Mouse (Mus musculus): ENCODE measurements at regions not wholly inside any gene's neighbourhood (a gene's known extent, or its start where the extent isn't known, plus 50 kb on each side); places are given as distances from the start of the nearest gene placed in this dataset.
"Not testable (repeated sequence)": the region's sequence is repeated elsewhere in the genome, so short reads cannot be mapped to it uniquely, and the experiment has no call there.

- DNase-seq (ENCODE audit: low spot score) (no peak), ATAC-seq (ENCODE audit: low FRiP score) (no peak)
- no peaks in the 10 kb centered on the region for H3K27me3 ChIP-seq (ENCODE audit: control insufficient read depth, insufficient read depth, low read length)
- H3K4me3 ChIP-seq (replicated peaks; ENCODE audit: low read length), result no peak overlapping the region
- H3K9me3 ChIP-seq (ENCODE audit: control insufficient read depth, low read length), result no peaks in the 10 kb centered on the region
- H3K27ac ChIP-seq, result no peak overlapping the region
- H3K4me2 ChIP-seq (replicated peaks), result no peak overlapping the region
- WGBS, result 68% methylated on average over 1 of the region's 1 CpGs
- H3K36me3 ChIP-seq (replicated peaks; ENCODE audit: control insufficient read depth, insufficient read depth), result no peaks in the 10 kb centered on the region
- H3K4me1 ChIP-seq (replicated peaks; ENCODE audit: control insufficient read depth, insufficient read depth, low read length), result no peaks in the 10 kb centered on the region
- no peak overlapping the region for H3K9ac ChIP-seq
Measured at GRCm38 (mm10) chr3:16130385-16130784, 124.1 kb upstream of the Gm5150 start.

GRCm38 (mm10) chr3:16125346-16125915 lies 119.2 kb upstream of the Gm5150 start:
- H3K4me2 ChIP-seq (replicated peaks); H3K27ac ChIP-seq; H3K4me3 ChIP-seq (replicated peaks; ENCODE audit: low read length); DNase-seq (ENCODE audit: low spot score); H3K27me3 ChIP-seq (ENCODE audit: control insufficient read depth, insufficient read depth, low read length); ATAC-seq (ENCODE audit: low FRiP score); H3K36me3 ChIP-seq (replicated peaks; ENCODE audit: control insufficient read depth, insufficient read depth); H3K9ac ChIP-seq; H3K4me1 ChIP-seq (replicated peaks; ENCODE audit: control insufficient read depth, insufficient read depth, low read length); H3K9me3 ChIP-seq (ENCODE audit: control insufficient read depth, low read length): not testable (repeated sequence)
- 62% methylated on average over 4 of the region's 4 CpGs for WGBS

- DNase-seq (ENCODE audit: low spot score), result no peak
- WGBS, result 69% methylated on average over 2 of the region's 2 CpGs
- Histone ChIP-seq H3K4me1 (replicated peaks; ENCODE audit: control insufficient read depth, insufficient read depth, low read length) (no peaks in the 10 kb centered on the region), H3K27ac (no peak overlapping the region), H3K36me3 (replicated peaks; ENCODE audit: control insufficient read depth, insufficient read depth) (no peaks in the 10 kb centered on the region), H3K9me3 (ENCODE audit: control insufficient read depth, low read length) (no peaks in the 10 kb centered on the region), H3K9ac (no peak overlapping the region), H3K4me3 (replicated peaks; ENCODE audit: low read length) (no peak overlapping the region), H3K27me3 (ENCODE audit: control insufficient read depth, insufficient read depth, low read length) (no peaks in the 10 kb centered on the region), H3K4me2 (replicated peaks) (no peak overlapping the region)
- ATAC-seq (ENCODE audit: low FRiP score), result no peak
Measured at GRCm38 (mm10) chr3:16115944-16116343, 109.7 kb upstream of the Gm5150 start.

GRCm38 (mm10) chr3:16107492-16107891 lies 101.3 kb upstream of the Gm5150 start:
- Histone ChIP-seq H3K4me1 (replicated peaks; ENCODE audit: control insufficient read depth, insufficient read depth, low read length) (no peaks in the 10 kb centered on the region), H3K27me3 (ENCODE audit: control insufficient read depth, insufficient read depth, low read length) (no peaks in the 10 kb centered on the region), H3K36me3 (replicated peaks; ENCODE audit: control insufficient read depth, insufficient read depth) (no peaks in the 10 kb centered on the region), H3K27ac (no peak overlapping the region), H3K9ac (no peak overlapping the region), H3K4me3 (replicated peaks; ENCODE audit: low read length) (no peak overlapping the region), H3K9me3 (ENCODE audit: control insufficient read depth, low read length) (no peaks in the 10 kb centered on the region), H3K4me2 (replicated peaks) (no peak overlapping the region)
- 78% methylated on average over 1 of the region's 1 CpGs for WGBS
- DNase-seq (ENCODE audit: low spot score), result no peak
- no peak for ATAC-seq (ENCODE audit: low FRiP score)

- Histone ChIP-seq H3K4me3 (replicated peaks; ENCODE audit: low read length) (no peak overlapping the region), H3K36me3 (replicated peaks; ENCODE audit: control insufficient read depth, insufficient read depth) (no peaks in the 10 kb centered on the region), H3K27me3 (ENCODE audit: control insufficient read depth, insufficient read depth, low read length) (no peaks in the 10 kb centered on the region), H3K9ac (no peak overlapping the region), H3K4me1 (replicated peaks; ENCODE audit: control insufficient read depth, insufficient read depth, low read length) (no peaks in the 10 kb centered on the region), H3K9me3 (ENCODE audit: control insufficient read depth, low read length) (no peaks in the 10 kb centered on the region), H3K27ac (no peak overlapping the region), H3K4me2 (replicated peaks) (no peak overlapping the region)
- WGBS, result 76% methylated on average over 4 of the region's 4 CpGs
- DNase-seq (ENCODE audit: low spot score) (no peak), ATAC-seq (ENCODE audit: low FRiP score) (no peak)
Measured at GRCm38 (mm10) chr3:16105080-16105479, 98.8 kb upstream of the Gm5150 start.

- ATAC-seq (ENCODE audit: low FRiP score), result no peak
- no peaks in the 10 kb centered on the region for H3K27me3 ChIP-seq (ENCODE audit: control insufficient read depth, insufficient read depth, low read length)
- no peak overlapping the region for H3K4me2 ChIP-seq (replicated peaks)
- H3K27ac ChIP-seq, result no peak overlapping the region
- H3K36me3 ChIP-seq (replicated peaks; ENCODE audit: control insufficient read depth, insufficient read depth), result no peaks in the 10 kb centered on the region
- H3K9me3 ChIP-seq (ENCODE audit: control insufficient read depth, low read length), result no peaks in the 10 kb centered on the region
- no peak overlapping the region for H3K4me3 ChIP-seq (replicated peaks; ENCODE audit: low read length)
- no peak overlapping the region for H3K9ac ChIP-seq
- no peak for DNase-seq (ENCODE audit: low spot score)
- WGBS, result 83% methylated on average over 1 of the region's 1 CpGs
- H3K4me1 ChIP-seq (replicated peaks; ENCODE audit: control insufficient read depth, insufficient read depth, low read length), result no peaks in the 10 kb centered on the region
Measured at GRCm38 (mm10) chr3:16103180-16103579, 96.9 kb upstream of the Gm5150 start.

GRCm38 (mm10) chr3:16086550-16086949 lies 80.3 kb upstream of the Gm5150 start:
- Histone ChIP-seq H3K36me3 (replicated peaks; ENCODE audit: control insufficient read depth, insufficient read depth) (no peaks in the 10 kb centered on the region), H3K9me3 (ENCODE audit: control insufficient read depth, low read length) (no peaks in the 10 kb centered on the region), H3K4me2 (replicated peaks) (no peak overlapping the region), H3K4me3 (replicated peaks; ENCODE audit: low read length) (no peak overlapping the region), H3K27me3 (ENCODE audit: control insufficient read depth, insufficient read depth, low read length) (no peaks in the 10 kb centered on the region), H3K27ac (no peak overlapping the region), H3K4me1 (replicated peaks; ENCODE audit: control insufficient read depth, insufficient read depth, low read length) (no peaks in the 10 kb centered on the region), H3K9ac (no peak overlapping the region)
- ATAC-seq (ENCODE audit: low FRiP score) (no peak), DNase-seq (ENCODE audit: low spot score) (peak; percentile 52)
- WGBS, result 10% methylated on average over 1 of the region's 1 CpGs

- Histone ChIP-seq H3K4me1 (replicated peaks; ENCODE audit: control insufficient read depth, insufficient read depth, low read length) (no peaks in the 10 kb centered on the region), H3K27ac (no peak overlapping the region), H3K36me3 (replicated peaks; ENCODE audit: control insufficient read depth, insufficient read depth) (no peaks in the 10 kb centered on the region), H3K27me3 (ENCODE audit: control insufficient read depth, insufficient read depth, low read length) (no peaks in the 10 kb centered on the region), H3K9me3 (ENCODE audit: control insufficient read depth, low read length) (no peaks in the 10 kb centered on the region), H3K9ac (no peak overlapping the region), H3K4me3 (replicated peaks; ENCODE audit: low read length) (no peak overlapping the region), H3K4me2 (replicated peaks) (no peak overlapping the region)
- WGBS, result 87% methylated on average over 3 of the region's 3 CpGs
- no peak for ATAC-seq (ENCODE audit: low FRiP score)
- no peak for DNase-seq (ENCODE audit: low spot score)
Measured at GRCm38 (mm10) chr3:16085288-16085687, 79.1 kb upstream of the Gm5150 start.

GRCm38 (mm10) chr3:16079178-16079577 lies 72.9 kb upstream of the Gm5150 start:
- WGBS, result 84% methylated on average over 2 of the region's 2 CpGs
- Histone ChIP-seq H3K9ac (no peak overlapping the region), H3K27ac (no peak overlapping the region), H3K36me3 (replicated peaks; ENCODE audit: control insufficient read depth, insufficient read depth) (no peaks in the 10 kb centered on the region), H3K4me2 (replicated peaks) (no peak overlapping the region), H3K27me3 (ENCODE audit: control insufficient read depth, insufficient read depth, low read length) (no peaks in the 10 kb centered on the region), H3K9me3 (ENCODE audit: control insufficient read depth, low read length) (no peaks in the 10 kb centered on the region), H3K4me1 (replicated peaks; ENCODE audit: control insufficient read depth, insufficient read depth, low read length) (no peaks in the 10 kb centered on the region), H3K4me3 (replicated peaks; ENCODE audit: low read length) (no peak overlapping the region)
- no peak for DNase-seq (ENCODE audit: low spot score)
- ATAC-seq (ENCODE audit: low FRiP score), result no peak

GRCm38 (mm10) chr3:16071906-16072305 lies 65.7 kb upstream of the Gm5150 start:
- DNase-seq (ENCODE audit: low spot score) (no peak), ATAC-seq (ENCODE audit: low FRiP score) (no peak)
- Histone ChIP-seq H3K36me3 (replicated peaks; ENCODE audit: control insufficient read depth, insufficient read depth) (no peaks in the 10 kb centered on the region), H3K9ac (no peak overlapping the region), H3K4me3 (replicated peaks; ENCODE audit: low read length) (no peak overlapping the region), H3K9me3 (ENCODE audit: control insufficient read depth, low read length) (no peaks in the 10 kb centered on the region), H3K27me3 (ENCODE audit: control insufficient read depth, insufficient read depth, low read length) (no peaks in the 10 kb centered on the region), H3K4me2 (replicated peaks) (no peak overlapping the region), H3K27ac (no peak overlapping the region), H3K4me1 (replicated peaks; ENCODE audit: control insufficient read depth, insufficient read depth, low read length) (no peaks in the 10 kb centered on the region)
- 86% methylated on average over 13 of the region's 13 CpGs for WGBS

Data from hindbrain, embryonic 14.5 days (tissue).